Mouse (Mus musculus): ENCODE data around the gene Zfp386.

GRCm38 (mm10) chr12:116077855-116078366 is 30.4 kb downstream of the Zfp386 start:
- no peak for TF ChIP-seq CTCF (IDR thresholded peaks at IDR 0.05; ENCODE audit: low read depth, low read length)
- TF ChIP-seq GATA2 (IDR thresholded peaks at IDR 0.05; ENCODE audit: borderline replicate concordance, low read depth, low read length), result no peak
- no peak for TF ChIP-seq GATA1 (IDR thresholded peaks at IDR 0.05; ENCODE audit: borderline replicate concordance, low read length)
- TF ChIP-seq TAL1 (conservative IDR thresholded peaks at IDR 0.05; ENCODE audit: low read depth, low read length), result no peak
